Mouse (Mus musculus) myocyte (in vitro differentiated cells): ENCODE data around the gene ccdc198.

Experiments used
- CEBPB ChIP-seq: IDR thresholded peaks from 2 replicates; pipeline ENCODE4 v1.6.1; 2011; ENCODE audit warnings: mild to moderate bottlenecking, moderate library complexity; ENCODE audit not compliant: poor library complexity, insufficient read depth, severe bottlenecking
- E2F4 ChIP-seq: IDR thresholded peaks from one replicate; pipeline ENCODE4 v1.6.1; 2011; ENCODE audit warnings: mild to moderate bottlenecking, control low read depth, moderate library complexity; ENCODE audit not compliant: insufficient read depth
- MAX ChIP-seq: IDR thresholded peaks from one replicate; pipeline ENCODE4 v1.6.1; 2011; ENCODE audit warnings: low read depth, mild to moderate bottlenecking, control low read depth
- MYOD1 ChIP-seq, 3 experiments: IDR thresholded peaks; one replicate each; pipeline ENCODE4 v1.6.1; 2011; ENCODE audit warnings: control low read depth in 2 of 3, low read depth in 2 of 3, mild to moderate bottlenecking in 2 of 3, moderate library complexity in 1 of 3; ENCODE audit not compliant: insufficient read length in 2 of 3, control insufficient read depth in 1 of 3
- MYOG ChIP-seq, 3 experiments: IDR thresholded peaks; one replicate each; pipeline ENCODE4 v1.6.1; 2011; ENCODE audit warnings: control low read depth in 2 of 3, low read depth in 2 of 3, mild to moderate bottlenecking in 2 of 3; ENCODE audit not compliant: insufficient read length in 2 of 3, control insufficient read depth in 1 of 3, insufficient read depth in 1 of 3
- POLR2A ChIP-seq: IDR thresholded peaks from one replicate; pipeline ENCODE4 v1.6.1; 2011; ENCODE audit warnings: low read depth, mild to moderate bottlenecking, control low read depth, moderate library complexity; ENCODE audit not compliant: insufficient read length
- POLR2AphosphoS2 ChIP-seq: IDR thresholded peaks from one replicate; pipeline ENCODE4 v1.6.1; 2011; ENCODE audit warnings: low read depth, control low read depth; ENCODE audit not compliant: insufficient read length
- REST ChIP-seq: IDR thresholded peaks from one replicate; pipeline ENCODE4 v1.6.1; 2011; ENCODE audit warnings: mild to moderate bottlenecking, control low read depth, moderate library complexity; ENCODE audit not compliant: insufficient read depth, insufficient read length
- TCF12 ChIP-seq: IDR thresholded peaks from one replicate; pipeline ENCODE4 v1.6.1; 2011; ENCODE audit warnings: mild to moderate bottlenecking, control low read depth; ENCODE audit not compliant: poor library complexity, insufficient read depth, severe bottlenecking
- USF1 ChIP-seq: IDR thresholded peaks from one replicate; pipeline ENCODE4 v1.6.1; 2011; ENCODE audit warnings: low read depth, mild to moderate bottlenecking, control low read depth, moderate library complexity

DNA sequence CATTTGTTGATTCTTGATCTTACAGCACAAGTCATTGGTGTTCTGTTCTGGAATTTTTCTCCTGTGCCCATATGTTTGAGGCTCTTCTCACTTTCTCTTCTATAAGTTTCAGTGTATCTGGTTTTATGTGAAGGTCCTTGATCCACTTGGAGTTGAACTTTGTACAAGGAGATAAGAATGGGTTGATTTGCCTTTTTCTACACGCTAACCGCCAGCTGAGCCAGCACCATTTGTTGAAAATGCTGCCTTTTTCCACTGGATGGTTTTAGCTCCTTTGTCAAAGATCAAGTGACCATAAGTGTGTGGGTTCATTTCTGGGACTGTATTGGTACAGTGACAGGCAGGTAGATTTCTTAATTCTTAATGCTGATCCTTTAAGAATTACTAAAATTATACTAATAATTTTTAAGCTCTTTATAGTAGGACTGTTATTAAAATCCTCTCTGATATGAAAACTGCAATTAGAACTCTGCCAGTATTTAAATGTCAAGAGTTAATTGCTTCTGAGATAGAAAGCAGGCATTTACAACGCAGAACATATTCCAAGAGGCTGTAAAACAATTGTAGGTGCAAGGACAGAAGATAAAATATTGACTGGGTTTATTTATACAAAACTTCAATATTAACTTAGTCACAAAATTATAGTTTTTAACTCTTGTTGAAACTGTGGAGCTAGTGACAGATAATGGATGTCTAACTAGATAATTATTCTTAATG lies 44.9 kb upstream of the ccdc198 start:
- no peak for TF ChIP-seq MYOD1 (IDR thresholded peaks at IDR 0.05; ENCODE audit: control insufficient read depth in 1 of 3, insufficient read length in 2 of 3, low read depth in 2 of 3)
- no peak for TF ChIP-seq USF1
- TF ChIP-seq POLR2AphosphoS2, result no peak
- no peak for TF ChIP-seq POLR2A
- no peak for TF ChIP-seq TCF12
- no peak for TF ChIP-seq CEBPB
- TF ChIP-seq E2F4, result no peak
- TF ChIP-seq REST, result no peak
- TF ChIP-seq MAX, result no peak
- no peak for TF ChIP-seq MYOG (IDR thresholded peaks at IDR 0.05; ENCODE audit: control insufficient read depth in 1 of 3, insufficient read depth in 1 of 3, insufficient read length in 2 of 3, low read depth in 2 of 3)
